Mouse (Mus musculus): ENCODE results near the gene Galk1. TPM values are rescaled to one million over a fixed set of nuclear protein-coding genes. Genes with fewer than 3 reads are reported as not detected.
A peak's percentile ranks its signal among the peaks of the same experiment; 100 is the strongest.

The Galk1 gene
- total and polyA plus RNA-seq, 3 experiments: 14.5 to 16.4 (median 14.7) TPM

DNA sequence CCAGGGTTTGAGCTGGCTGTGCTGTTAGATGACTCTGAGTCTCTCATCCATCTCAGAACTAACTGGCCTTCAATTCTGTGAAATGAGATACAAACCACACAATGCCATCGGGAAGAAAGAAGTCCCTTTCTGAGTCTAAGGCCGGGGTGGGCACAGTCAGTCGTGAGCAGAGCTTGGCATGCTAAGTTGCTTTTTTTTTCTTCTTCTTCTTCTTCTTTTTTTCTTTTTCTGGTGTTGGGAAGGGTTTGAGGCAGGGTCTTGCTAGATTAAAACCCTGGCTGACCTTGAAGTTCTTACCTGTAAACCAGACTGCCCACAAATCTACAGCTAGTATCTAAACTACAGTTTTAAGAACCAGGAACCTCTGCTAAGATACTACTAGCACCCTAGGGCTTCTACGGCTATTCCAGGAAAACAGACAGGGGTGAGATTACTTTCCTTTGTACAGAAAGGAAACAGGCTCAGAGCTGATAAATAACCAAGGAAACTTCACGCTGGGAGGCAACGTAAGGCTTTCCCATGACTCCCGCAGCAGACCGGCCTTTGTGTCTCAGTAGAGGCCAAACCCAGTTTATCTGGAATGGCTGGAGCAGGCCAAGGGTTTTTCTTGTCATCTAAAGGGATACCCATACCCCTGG, 8.2 kb downstream of the Galk1 start:
- no peak for DNase-seq
- H3K4me3 ChIP-seq: peak overlapping the region; percentile 45
- H3K27me3 ChIP-seq (ENCODE audit: control insufficient read depth, insufficient read depth, low read length): no peaks in the 10 kb centered on the region
- TF ChIP-seq CTCF (IDR thresholded peaks at IDR 0.05): no peak
- TF ChIP-seq POLR2A (IDR thresholded peaks at IDR 0.05; ENCODE audit: insufficient read depth, low read depth, low read length): no peak
- TF ChIP-seq EP300 (IDR thresholded peaks at IDR 0.05; ENCODE audit: insufficient read depth, low read depth, low read length): no peak
- H3K79me2 ChIP-seq (replicated peaks; ENCODE audit: control insufficient read depth, insufficient read depth, low read length): no peaks in the 10 kb centered on the region
- no peaks in the 10 kb centered on the region for H3K36me3 ChIP-seq (ENCODE audit: control insufficient read depth, insufficient read depth, low read length)
- H3K4me1 ChIP-seq (ENCODE audit: control insufficient read depth, insufficient read depth, low read length): peaks cover 4% of the 10 kb centered on the region
- intact Hi-C loops (cut with DNase I): no loop called here
- H3K9ac ChIP-seq (ENCODE audit: low read depth, low read length): peak overlapping the region; percentile 53
- peak overlapping the region; percentile 68 for H3K27ac ChIP-seq
- 29% methylated on average over 8 of the region's 8 CpGs for WGBS

DNA sequence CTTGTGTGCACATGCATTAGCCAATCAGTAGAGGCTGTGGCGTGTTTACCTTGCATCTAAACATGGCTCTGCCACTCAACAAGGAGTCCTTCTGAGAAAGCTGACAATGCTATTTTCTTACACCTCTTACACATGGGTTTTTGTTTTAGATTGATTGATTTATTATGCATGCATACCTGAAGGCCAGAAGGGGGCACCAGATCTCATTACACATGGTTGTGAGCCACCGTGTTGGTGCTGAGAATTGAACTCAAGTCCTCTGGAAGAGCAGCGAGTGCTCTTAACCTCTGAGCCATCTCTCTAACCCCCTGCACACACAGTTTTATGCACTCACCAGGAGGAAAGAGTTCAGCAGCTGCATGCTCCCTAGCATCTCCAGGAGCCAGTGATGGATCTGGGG, 9.6 kb downstream of the Galk1 start:
- no peak overlapping the region for H3K4me3 ChIP-seq
- peaks cover 4% of the 10 kb centered on the region for H3K4me1 ChIP-seq (ENCODE audit: control insufficient read depth, insufficient read depth, low read length)
- H3K79me2 ChIP-seq (replicated peaks; ENCODE audit: control insufficient read depth, insufficient read depth, low read length): no peaks in the 10 kb centered on the region
- H3K9ac ChIP-seq (ENCODE audit: low read depth, low read length): no peak overlapping the region
- no peaks in the 10 kb centered on the region for H3K36me3 ChIP-seq (ENCODE audit: control insufficient read depth, insufficient read depth, low read length)
- DNase-seq: no peak
- TF ChIP-seq POLR2A (IDR thresholded peaks at IDR 0.05; ENCODE audit: insufficient read depth, low read depth, low read length): no peak
- peak; percentile 17; the same call in 1 of the 2 replicates for TF ChIP-seq CTCF (IDR thresholded peaks at IDR 0.05)
- no peak overlapping the region for H3K27ac ChIP-seq
- WGBS: 88% methylated on average over 3 of the region's 3 CpGs
- H3K27me3 ChIP-seq (ENCODE audit: control insufficient read depth, insufficient read depth, low read length): no peaks in the 10 kb centered on the region
- intact Hi-C loops (cut with DNase I): no loop called here

DNA sequence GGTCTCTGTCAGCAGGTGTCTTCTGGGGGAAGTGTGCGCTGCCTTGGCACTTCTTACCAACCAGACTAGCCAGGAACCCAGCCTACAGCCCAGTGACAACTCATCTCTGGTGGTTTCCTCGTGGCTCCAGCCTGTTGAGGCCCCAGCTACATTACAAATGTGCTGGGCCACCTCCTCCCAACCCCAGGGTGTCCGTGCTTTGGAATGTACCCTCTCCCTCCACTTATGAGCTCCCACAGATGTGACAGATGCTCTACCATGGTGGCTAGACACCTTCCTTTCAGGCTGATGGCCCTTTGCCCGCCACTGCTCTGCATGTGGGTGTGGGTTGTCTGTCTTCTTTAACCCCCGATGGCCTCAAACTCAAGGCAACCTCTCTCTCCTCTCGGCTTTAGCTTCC, 10.8 kb downstream of the Galk1 start:
- H3K27ac ChIP-seq: no peak overlapping the region
- H3K4me3 ChIP-seq: no peak overlapping the region
- no peak overlapping the region for H3K9ac ChIP-seq (ENCODE audit: low read depth, low read length)
- no peaks in the 10 kb centered on the region for H3K36me3 ChIP-seq (ENCODE audit: control insufficient read depth, insufficient read depth, low read length)
- H3K4me1 ChIP-seq (ENCODE audit: control insufficient read depth, insufficient read depth, low read length): peaks cover 4% of the 10 kb centered on the region
- H3K79me2 ChIP-seq (replicated peaks; ENCODE audit: control insufficient read depth, insufficient read depth, low read length): no peaks in the 10 kb centered on the region
- 66% methylated on average over 6 of the region's 6 CpGs for WGBS
- DNase-seq: no peak
- TF ChIP-seq CTCF (IDR thresholded peaks at IDR 0.05): no peak
- TF ChIP-seq POLR2A (IDR thresholded peaks at IDR 0.05; ENCODE audit: insufficient read depth, low read depth, low read length): no peak
- no peak for TF ChIP-seq EP300 (IDR thresholded peaks at IDR 0.05; ENCODE audit: insufficient read depth, low read depth, low read length)
- intact Hi-C loops (cut with DNase I): no loop called here
- H3K27me3 ChIP-seq (ENCODE audit: control insufficient read depth, insufficient read depth, low read length): no peaks in the 10 kb centered on the region

DNA sequence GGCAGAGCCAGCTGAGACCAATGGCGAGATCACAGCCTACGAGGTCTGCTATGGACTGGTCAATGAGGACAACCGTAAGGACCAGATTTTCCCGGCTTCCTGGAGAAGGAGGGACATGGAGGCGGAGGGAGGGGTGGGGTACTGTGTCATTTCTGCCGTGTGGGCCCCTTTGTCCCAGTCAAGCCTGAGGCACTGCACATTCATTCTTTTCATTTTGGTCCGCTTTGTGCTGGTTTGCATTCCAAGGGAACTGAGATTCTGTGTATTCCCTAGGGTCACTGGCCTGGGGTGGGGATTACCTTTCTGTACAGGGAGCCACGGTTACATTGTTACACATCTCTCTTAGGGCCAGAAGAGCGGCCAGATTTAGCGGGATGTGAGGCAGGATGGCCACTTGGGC, 11.9 kb downstream of the Galk1 start:
- no peak overlapping the region for H3K4me3 ChIP-seq
- no peak for DNase-seq
- H3K79me2 ChIP-seq (replicated peaks; ENCODE audit: control insufficient read depth, insufficient read depth, low read length): no peaks in the 10 kb centered on the region
- no peak overlapping the region for H3K27ac ChIP-seq
- H3K36me3 ChIP-seq (ENCODE audit: control insufficient read depth, insufficient read depth, low read length): no peaks in the 10 kb centered on the region
- no peak overlapping the region for H3K9ac ChIP-seq (ENCODE audit: low read depth, low read length)
- intact Hi-C loops (cut with DNase I): no loop called here
- no peaks in the 10 kb centered on the region for H3K27me3 ChIP-seq (ENCODE audit: control insufficient read depth, insufficient read depth, low read length)
- WGBS: 56% methylated on average over 10 of the region's 10 CpGs
- H3K4me1 ChIP-seq (ENCODE audit: control insufficient read depth, insufficient read depth, low read length): peaks cover 4% of the 10 kb centered on the region
- no peak for TF ChIP-seq POLR2A (IDR thresholded peaks at IDR 0.05; ENCODE audit: insufficient read depth, low read depth, low read length)
- TF ChIP-seq EP300 (IDR thresholded peaks at IDR 0.05; ENCODE audit: insufficient read depth, low read depth, low read length): no peak
- TF ChIP-seq CTCF (IDR thresholded peaks at IDR 0.05): no peak

DNA sequence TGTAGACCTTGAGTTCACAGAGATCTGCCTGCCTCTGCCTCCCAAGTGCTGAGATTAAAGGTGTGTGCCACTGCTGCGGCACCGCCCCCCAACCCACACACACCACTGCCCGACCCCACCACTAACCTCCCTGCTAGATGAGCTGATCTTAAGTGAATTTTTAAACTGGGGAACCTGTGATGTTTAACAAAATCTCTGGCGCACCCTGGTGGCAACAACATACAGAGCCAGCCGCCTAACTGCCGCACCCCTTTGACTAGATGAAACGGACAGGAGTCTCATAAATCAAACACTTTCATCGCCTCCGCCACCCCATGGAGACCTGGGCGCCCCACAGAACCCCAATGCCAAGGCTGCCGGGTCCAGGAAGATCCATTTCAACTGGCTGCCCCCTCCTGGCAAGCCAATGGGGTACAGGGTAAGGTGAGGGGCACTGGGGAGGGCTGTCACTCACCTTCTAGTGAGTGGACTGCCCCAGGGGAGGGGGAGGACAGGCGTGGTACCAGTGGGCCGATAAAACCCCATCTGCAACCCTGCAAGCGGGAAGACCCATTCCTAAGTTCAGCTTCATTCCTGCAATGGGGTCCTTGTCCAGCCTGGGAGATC, 12.9 kb downstream of the Galk1 start:
- H3K79me2 ChIP-seq (replicated peaks; ENCODE audit: control insufficient read depth, insufficient read depth, low read length): no peaks in the 10 kb centered on the region
- H3K27ac ChIP-seq: no peak overlapping the region
- H3K27me3 ChIP-seq (ENCODE audit: control insufficient read depth, insufficient read depth, low read length): no peaks in the 10 kb centered on the region
- WGBS: 13% methylated on average over 14 of the region's 14 CpGs
- 0 out of 2 replicates have a peak overlapping the region, but pooled peaks have one; percentile 20 for H3K9ac ChIP-seq (ENCODE audit: low read depth, low read length)
- H3K36me3 ChIP-seq (ENCODE audit: control insufficient read depth, insufficient read depth, low read length): no peaks in the 10 kb centered on the region
- no peaks in the 10 kb centered on the region for H3K4me1 ChIP-seq (ENCODE audit: control insufficient read depth, insufficient read depth, low read length)
- H3K4me3 ChIP-seq: no peak overlapping the region
- DNase-seq: peak; percentile 62 to 78
- intact Hi-C loops (cut with DNase I): loop anchor here (1.0 to 2.0 kb wide), 2 partner anchors 57 to 61 kb away; no protein-coding TSS in a partner anchor
- TF ChIP-seq EP300 (IDR thresholded peaks at IDR 0.05; ENCODE audit: insufficient read depth, low read depth, low read length) (no peak), CTCF (IDR thresholded peaks at IDR 0.05) (peak; percentile 78)

DNA sequence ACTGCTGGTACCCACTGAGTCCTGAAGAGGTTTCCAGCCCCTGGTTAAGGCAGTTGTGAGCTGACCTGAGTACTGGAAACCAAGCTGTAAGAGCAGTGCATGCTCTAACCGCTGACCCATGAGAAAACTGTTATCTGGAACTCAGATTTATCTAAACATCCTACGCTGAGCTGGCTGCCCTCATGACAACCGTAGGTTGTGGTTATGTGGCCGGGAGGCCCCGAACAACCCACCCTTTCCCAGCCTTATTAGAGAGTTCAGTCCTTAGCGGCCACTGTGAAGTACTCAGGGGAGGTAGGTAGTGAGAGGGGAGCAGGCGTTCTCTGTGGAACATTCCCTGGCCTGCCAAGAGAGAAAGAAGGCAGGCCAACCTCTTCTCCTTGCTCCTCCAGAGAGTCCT, 13.5 kb downstream of the Galk1 start:
- intact Hi-C loops (cut with DNase I): loop anchor here (1.0 to 2.0 kb wide), 2 partner anchors 57 to 60 kb away; no protein-coding TSS in a partner anchor
- TF ChIP-seq EP300 (IDR thresholded peaks at IDR 0.05; ENCODE audit: insufficient read depth, low read depth, low read length): no peak
- Histone ChIP-seq H3K4me1 (ENCODE audit: control insufficient read depth, insufficient read depth, low read length) (no peaks in the 10 kb centered on the region), H3K27me3 (ENCODE audit: control insufficient read depth, insufficient read depth, low read length) (no peaks in the 10 kb centered on the region), H3K36me3 (ENCODE audit: control insufficient read depth, insufficient read depth, low read length) (no peaks in the 10 kb centered on the region), H3K79me2 (replicated peaks; ENCODE audit: control insufficient read depth, insufficient read depth, low read length) (no peaks in the 10 kb centered on the region), H3K4me3 (no peak overlapping the region), H3K27ac (no peak overlapping the region), H3K9ac (ENCODE audit: low read depth, low read length) (no peak overlapping the region)
- 46% methylated on average over 7 of the region's 7 CpGs for WGBS
- DNase-seq: no peak
